Mouse (Mus musculus) limb, embryonic 10.5 days (tissue): ENCODE results near the gene R3hdm1. TPM values are rescaled to one million over a fixed set of nuclear protein-coding genes. Genes with fewer than 3 reads are reported as not detected.
"Not testable (repeated sequence)": the region's sequence is repeated elsewhere in the genome, so short reads cannot be mapped to it uniquely, and the experiment has no call there.

ENCODE experiments used
- DNase-seq: peaks from one replicate; pipeline ENCODE4 v3.0.0-alpha.2; 2017; ENCODE audit warnings: low spot score
- H3K27ac ChIP-seq: fragments of 300-500 bp; sonication (generic); 2 replicates; pipeline ENCODE4 v1.5.1; 2016; ENCODE audit warnings: mild to moderate bottlenecking
- H3K27me3 ChIP-seq: fragments of 300-500 bp; sonication (generic); 2 replicates; pipeline ENCODE4 v1.6.1; 2016; ENCODE audit warnings: low read depth, mild to moderate bottlenecking; ENCODE audit not compliant: poor library complexity, severe bottlenecking
- H3K36me3 ChIP-seq: fragments of 300-500 bp; sonication (generic); 2 replicates; pipeline ENCODE4 v1.6.1; 2016; ENCODE audit warnings: mild to moderate bottlenecking, moderate library complexity
- H3K4me1 ChIP-seq: fragments of 300-500 bp; sonication (generic); 2 replicates; pipeline ENCODE4 v1.6.1; 2016
- H3K4me3 ChIP-seq: fragments of 300-500 bp; sonication (generic); 2 replicates; pipeline ENCODE4 v1.5.1; 2016; ENCODE audit warnings: mild to moderate bottlenecking, moderate library complexity
- H3K9me3 ChIP-seq: fragments of 300-500 bp; sonication (generic); replicated peaks from 2 replicates; pipeline ENCODE4 v1.6.1; 2016; ENCODE audit warnings: mild to moderate bottlenecking
- WGBS: fragments of 180-500 bp; shearing (Covaris S2); methylation state at CpG from one replicate; pipeline ENCODE4 v1.1.7; 2016; 5-methylcytosine and 5-hydroxymethylcytosine counted together
- polyA plus RNA-seq: library from polyadenylated mRNA; unstranded; fragments of >200 nt; fragmentation: Nextera tagmentation; extraction: Ambion mirVana; gene quantifications from 2 replicates; pipeline ENCODE4 v1.2.1, GENCODE M21; 2016

Gene R3hdm1
- polyA plus RNA-seq, 1 experiment from 2014 or later: 86.2 TPM

GRCm38 (mm10) chr1:128080936-128081696 is 22.0 kb upstream of the R3hdm1 start:
- no peaks in the 10 kb centered on the region for H3K27me3 ChIP-seq
- no peaks in the 10 kb centered on the region for H3K9me3 ChIP-seq
- H3K36me3 ChIP-seq: peaks cover 29% of the 10 kb centered on the region
- H3K4me1 ChIP-seq: no peaks in the 10 kb centered on the region
- no peak overlapping the region for H3K4me3 ChIP-seq
- WGBS: 90% methylated on average over 5 of the region's 5 CpGs
- no peak overlapping the region for H3K27ac ChIP-seq
- no peak for DNase-seq

GRCm38 (mm10) chr1:128081873-128082272 is 21.2 kb upstream of the R3hdm1 start:
- Histone ChIP-seq H3K27ac (no peak overlapping the region), H3K9me3 (no peaks in the 10 kb centered on the region), H3K27me3 (no peaks in the 10 kb centered on the region), H3K4me3 (no peak overlapping the region), H3K36me3 (peaks cover 36% of the 10 kb centered on the region), H3K4me1 (no peaks in the 10 kb centered on the region)
- DNase-seq: no peak
- 92% methylated on average over 7 of the region's 7 CpGs for WGBS

- 94% methylated on average over 7 of the region's 7 CpGs for WGBS
- no peak overlapping the region for H3K27ac ChIP-seq
- no peaks in the 10 kb centered on the region for H3K9me3 ChIP-seq
- no peak overlapping the region for H3K4me3 ChIP-seq
- H3K4me1 ChIP-seq: no peaks in the 10 kb centered on the region
- H3K36me3 ChIP-seq: peaks cover 39% of the 10 kb centered on the region
- no peak for DNase-seq
- no peaks in the 10 kb centered on the region for H3K27me3 ChIP-seq
Observed at GRCm38 (mm10) chr1:128082800-128083199, 20.3 kb upstream of the R3hdm1 start.

GRCm38 (mm10) chr1:128094686-128095085 is 8.4 kb upstream of the R3hdm1 start:
- no peak overlapping the region for H3K4me3 ChIP-seq
- no peak for DNase-seq
- WGBS: 93% methylated on average over 1 of the region's 2 CpGs
- H3K4me1 ChIP-seq: no peaks in the 10 kb centered on the region
- no peaks in the 10 kb centered on the region for H3K9me3 ChIP-seq
- peaks cover 25% of the 10 kb centered on the region for H3K36me3 ChIP-seq
- no peak overlapping the region for H3K27ac ChIP-seq
- no peaks in the 10 kb centered on the region for H3K27me3 ChIP-seq

GRCm38 (mm10) chr1:128098309-128098708 is 4.8 kb upstream of the R3hdm1 start:
- Histone ChIP-seq H3K27ac (no peak overlapping the region), H3K9me3 (no peaks in the 10 kb centered on the region), H3K4me3 (no peak overlapping the region), H3K4me1 (0 out of 2 replicates have a peak, but pooled peaks cover 3% of the 10 kb centered on the region), H3K36me3 (0 out of 2 replicates have a peak, but pooled peaks cover 2% of the 10 kb centered on the region), H3K27me3 (no peaks in the 10 kb centered on the region)
- WGBS: 98% methylated on average over 1 of the region's 1 CpGs
- DNase-seq: no peak

- H3K27ac ChIP-seq: peak overlapping the region; percentile 93
- peaks cover 10% of the 10 kb centered on the region for H3K4me1 ChIP-seq
- peak overlapping the region; percentile 94 for H3K4me3 ChIP-seq
- DNase-seq: peak; percentile 59
- H3K36me3 ChIP-seq: no peaks in the 10 kb centered on the region
- H3K27me3 ChIP-seq: no peaks in the 10 kb centered on the region
- H3K9me3 ChIP-seq: no peaks in the 10 kb centered on the region
- under 1% methylated on average over 15 of the region's 15 CpGs for WGBS
Observed at GRCm38 (mm10) chr1:128102251-128102640, 855 bp upstream of the R3hdm1 start.

GRCm38 (mm10) chr1:128103520-128104088 is 503 bp downstream of the R3hdm1 start:
- Histone ChIP-seq H3K27ac (peak overlapping the region; percentile 93), H3K4me1 (peaks cover 10% of the 10 kb centered on the region), H3K4me3 (peak overlapping the region; percentile 94), H3K27me3 (no peaks in the 10 kb centered on the region), H3K36me3 (no peaks in the 10 kb centered on the region), H3K9me3 (no peaks in the 10 kb centered on the region)
- WGBS: under 1% methylated on average over 45 of the region's 47 CpGs
- DNase-seq: peak; percentile 72

GRCm38 (mm10) chr1:128120913-128121627 is 18.0 kb downstream of the R3hdm1 start:
- 96% methylated on average over 4 of the region's 4 CpGs for WGBS
- Histone ChIP-seq H3K4me3 (no peak overlapping the region), H3K4me1 (no peaks in the 10 kb centered on the region), H3K36me3 (0 out of 2 replicates have a peak, but pooled peaks cover 9% of the 10 kb centered on the region), H3K27me3 (no peaks in the 10 kb centered on the region), H3K27ac (no peak overlapping the region), H3K9me3 (no peaks in the 10 kb centered on the region)
- no peak for DNase-seq

GRCm38 (mm10) chr1:128136222-128136621 is 33.1 kb downstream of the R3hdm1 start:
- H3K36me3 ChIP-seq, H3K9me3 ChIP-seq, H3K4me3 ChIP-seq: not testable (repeated sequence)

GRCm38 (mm10) chr1:128141039-128141438 is 37.9 kb downstream of the R3hdm1 start:
- no peaks in the 10 kb centered on the region for H3K27me3 ChIP-seq
- H3K36me3 ChIP-seq: no peaks in the 10 kb centered on the region
- no peaks in the 10 kb centered on the region for H3K4me1 ChIP-seq
- H3K9me3 ChIP-seq: no peaks in the 10 kb centered on the region
- H3K4me3 ChIP-seq: no peak overlapping the region
- no peak overlapping the region for H3K27ac ChIP-seq
- no peak for DNase-seq

More at GRCm38 (mm10) chr1:128136222-128136621, 33.1 kb downstream of the R3hdm1 start:
- H3K27me3 ChIP-seq, DNase-seq, H3K27ac ChIP-seq, H3K4me1 ChIP-seq: not testable (repeated sequence)

- H3K4me1 ChIP-seq: no peaks in the 10 kb centered on the region
- no peaks in the 10 kb centered on the region for H3K36me3 ChIP-seq
- H3K4me3 ChIP-seq: no peak overlapping the region
- H3K27ac ChIP-seq: no peak overlapping the region
- H3K9me3 ChIP-seq: no peaks in the 10 kb centered on the region
- no peaks in the 10 kb centered on the region for H3K27me3 ChIP-seq
- no peak for DNase-seq
Observed at GRCm38 (mm10) chr1:128141737-128142136, 38.6 kb downstream of the R3hdm1 start.

GRCm38 (mm10) chr1:128166956-128167355 is 63.9 kb downstream of the R3hdm1 start:
- Histone ChIP-seq H3K27ac (no peak overlapping the region), H3K4me1 (no peaks in the 10 kb centered on the region), H3K27me3 (no peaks in the 10 kb centered on the region), H3K36me3 (0 out of 2 replicates have a peak, but pooled peaks cover 2% of the 10 kb centered on the region), H3K4me3 (no peak overlapping the region), H3K9me3 (no peaks in the 10 kb centered on the region)
- WGBS: 91% methylated on average over 1 of the region's 1 CpGs
- DNase-seq: no peak

GRCm38 (mm10) chr1:128170104-128170503 is 67.0 kb downstream of the R3hdm1 start:
- DNase-seq: no peak
- no peaks in the 10 kb centered on the region for H3K4me1 ChIP-seq
- no peaks in the 10 kb centered on the region for H3K27me3 ChIP-seq
- no peak overlapping the region for H3K4me3 ChIP-seq
- H3K36me3 ChIP-seq: peaks cover 7% of the 10 kb centered on the region
- no peak overlapping the region for H3K27ac ChIP-seq
- no peaks in the 10 kb centered on the region for H3K9me3 ChIP-seq
